Mouse (Mus musculus) liver, adult 2 months (tissue): ENCODE results near the gene Tekt1.

ENCODE experiments used
- CTCF ChIP-seq: fragments of 200-500 bp; IDR thresholded peaks from 2 replicates; pipeline ENCODE4 v1.5.1; 2011; ENCODE audit warnings: low read depth, low read length, control low read depth
- POLR2A ChIP-seq: fragments of 200-500 bp; IDR thresholded peaks from 2 replicates; pipeline ENCODE4 v1.6.1; 2011; ENCODE audit warnings: low read length, control low read depth; ENCODE audit not compliant: insufficient read depth; ENCODE audit errors: extremely low read depth

DNA sequence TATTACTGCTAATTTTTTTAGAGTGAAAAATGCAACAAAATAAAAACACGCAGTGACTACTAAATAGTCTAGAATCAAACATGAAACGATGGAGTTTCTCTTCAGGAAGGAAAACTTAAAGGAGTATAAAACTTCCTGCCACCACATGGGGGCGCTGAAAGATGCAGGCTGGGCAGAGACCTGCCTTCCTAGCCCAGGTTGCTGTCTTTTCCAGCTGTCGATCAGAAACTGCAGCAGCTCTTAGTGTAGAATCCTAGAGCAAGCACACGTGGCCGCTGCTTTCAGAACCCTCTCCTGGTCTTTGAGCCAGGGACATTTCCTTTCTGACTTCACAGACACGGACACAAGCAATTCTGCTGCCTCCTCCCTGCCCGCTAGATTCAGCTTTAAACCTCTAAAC is 18.3 kb downstream of the Tekt1 start:
- TF ChIP-seq CTCF = peak; percentile 66
- no peak for TF ChIP-seq POLR2A
